ENCODE assay signal across 21 mouse cellular contexts in genomic region chr4:35150706-35151105, GRCm38 (mm10). TPM values are rescaled to one million over a fixed set of nuclear protein-coding genes. Genes with fewer than 3 reads are reported as not detected.
"Had no signal": no experiment of that assay in that cellular context is flagged by ENCODE, and none has a peak within 500 bp of the region (broad histone marks: within the 10 kb centered on the region; RNA-seq: fewer than 3 reads in every experiment).

No protein-coding gene starts in this region.

- H3K9me3 ChIP-seq: neural tube, embryonic 15.5 days; stomach, embryonic 15.5 days had no signal

- H3K4me3 ChIP-seq: neural tube, embryonic 15.5 days; stomach, embryonic 15.5 days had no signal

- DNase-seq: retina, postnatal 1 day; right cerebral cortex, adult 18-20 months; right cerebral cortex, postnatal 14 days; right cerebral cortex, postnatal 25 days; right cerebral cortex, postnatal 4 days; spleen, adult 18-20 months; thymus, adult 18-20 months; thymus, adult 2 months; thymus, postnatal 14 days; thymus, postnatal 25 days; thymus, postnatal 36 days; thymus, postnatal 4 days had no signal

- H3K27me3 ChIP-seq: neural tube, embryonic 15.5 days; stomach, embryonic 15.5 days had no signal

- H3K27ac ChIP-seq: neural tube, embryonic 15.5 days; stomach, embryonic 15.5 days; stomach, postnatal 0 days had no signal

- H3K9ac ChIP-seq: neural tube, embryonic 15.5 days; stomach, embryonic 15.5 days had no signal

- H3K36me3 ChIP-seq: neural tube, embryonic 15.5 days; stomach, embryonic 15.5 days had no signal

- H3K4me2 ChIP-seq: neural tube, embryonic 15.5 days; stomach, embryonic 15.5 days had no signal

RNA-seq across cellular contexts. Expression of gene Ifnk, which starts 1.1 kb away (rescaled TPM):
- total RNA-seq: neutrophil, adult 5-6 weeks had no signal
- polyA plus RNA-seq: neural tube, embryonic 14.5 days; neural tube, embryonic 15.5 days; small intestine, adult 2 months; spleen, adult 2 months; testis, adult 2 months; thymus, adult 2 months; urinary bladder, adult 2 months had no signal
